Mouse (Mus musculus) stomach, embryonic 15.5 days (tissue): ENCODE measurements around the gene Gm49396. TPM values are rescaled to one million over a fixed set of nuclear protein-coding genes. Genes with fewer than 3 reads are reported as not detected.

Source experiments
- ATAC-seq: fragments of 200-750 bp; cut with Nextera tagmentation; 2 replicates; pipeline ENCODE4 v1.8.0; 2017; ENCODE audit warnings: low read depth, moderate number of reproducible peaks, moderate TSS enrichment; ENCODE audit not compliant: insufficient read depth, low FRiP score
- H3K27ac ChIP-seq: fragments of 300-500 bp; sonication (generic); 2 replicates; pipeline ENCODE4 v1.5.1; 2015; ENCODE audit warnings: mild to moderate bottlenecking, inconsistent platforms
- H3K27me3 ChIP-seq: fragments of 300-500 bp; sonication (generic); replicated peaks from 2 replicates; pipeline ENCODE4 v1.6.1; 2015; ENCODE audit warnings: inconsistent platforms
- H3K36me3 ChIP-seq: fragments of 300-500 bp; sonication (generic); 2 replicates; pipeline ENCODE4 v1.6.1; 2015; ENCODE audit warnings: inconsistent platforms
- H3K4me1 ChIP-seq: fragments of 300-500 bp; sonication (generic); 2 replicates; pipeline ENCODE4 v1.6.1; 2015; ENCODE audit warnings: inconsistent platforms
- H3K4me2 ChIP-seq: fragments of 300-500 bp; sonication (generic); 2 replicates; pipeline ENCODE4 v1.6.1; 2015; ENCODE audit warnings: mild to moderate bottlenecking, inconsistent platforms
- H3K4me3 ChIP-seq: fragments of 300-500 bp; sonication (generic); replicated peaks from 2 replicates; pipeline ENCODE4 v1.5.1; 2015; ENCODE audit warnings: inconsistent platforms
- H3K9ac ChIP-seq: fragments of 300-500 bp; sonication (generic); 2 replicates; pipeline ENCODE4 v1.6.1; 2015; ENCODE audit warnings: inconsistent platforms
- H3K9me3 ChIP-seq: fragments of 300-500 bp; sonication (generic); 2 replicates; pipeline ENCODE4 v1.6.1; 2016; ENCODE audit warnings: inconsistent platforms
- WGBS: fragments of 180-500 bp; shearing (Covaris S2); methylation state at CpG from one replicate; pipeline ENCODE4 v1.1.7; 2015; 5-methylcytosine and 5-hydroxymethylcytosine counted together
- polyA plus RNA-seq: library from polyadenylated mRNA; unstranded; fragments of >200 nt; fragmentation: Nextera tagmentation; extraction: Ambion mirVana; gene quantifications from 2 replicates; pipeline ENCODE4 v1.2.1, GENCODE M21; 2015

Gm49396 gene
- polyA plus RNA-seq, result 11.1 and 11.5 TPM in 2 replicates

DNA sequence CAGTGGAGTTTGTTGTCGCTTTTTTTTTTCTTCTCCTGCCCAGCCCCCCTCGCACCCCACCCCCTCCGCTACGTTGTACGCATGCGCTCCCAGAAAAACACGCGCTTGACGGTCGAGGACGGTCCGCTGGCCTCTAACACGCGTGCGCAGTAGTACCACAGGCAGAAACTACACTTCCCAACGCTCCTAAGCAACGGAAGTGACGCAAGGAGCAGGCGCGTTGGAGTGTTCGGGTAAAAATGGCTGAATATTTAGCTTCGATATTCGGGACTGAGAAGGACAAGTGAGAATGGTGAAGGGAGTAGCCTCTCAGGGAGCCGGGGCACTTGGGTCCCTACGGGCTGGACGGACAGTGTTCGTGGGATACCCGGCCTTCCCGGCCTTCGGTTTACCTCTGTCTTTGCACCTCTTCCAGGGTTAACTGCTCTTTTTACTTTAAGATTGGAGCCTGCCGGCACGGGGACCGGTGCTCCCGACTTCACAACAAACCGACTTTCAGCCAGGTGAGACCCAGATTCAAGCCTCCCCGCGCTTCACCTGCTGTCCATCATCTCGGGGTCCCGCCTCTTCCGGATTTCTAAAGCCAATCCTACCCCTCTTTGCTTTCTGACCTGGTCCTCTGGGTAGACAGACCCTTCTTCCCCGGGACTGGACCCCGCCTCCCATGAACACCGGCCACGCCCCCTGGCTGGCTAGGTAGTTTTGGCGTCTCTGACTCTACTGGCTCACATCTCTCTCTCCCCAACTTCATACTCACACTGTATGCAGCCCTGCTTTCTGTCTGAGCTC is at the start of gene Gm49396, which contains the start of the genes U2af1l4 and Psenen:
Gene Gm49396, plus strand, starts transcription at position 228 of the 789 bp plus-strand sequence.
Gene U2af1l4, plus strand, starts transcription at position 185 of the 789 bp plus-strand sequence.
Gene Psenen, minus strand, starts transcription at position 511 of the 789 bp plus-strand sequence.
- peak within 1 kb of the TSS; percentile 60 for H3K9ac ChIP-seq
- H3K4me3 ChIP-seq, result peak within 1 kb of the TSS; percentile 88
- no peaks in the 10 kb centered on the region for H3K27me3 ChIP-seq
- peak within 1 kb of the TSS; percentile 70 for H3K4me2 ChIP-seq
- H3K4me1 ChIP-seq, result peaks cover 12% of the 10 kb centered on the region; the same call in 1 of the 2 replicates
- H3K9me3 ChIP-seq, result no peaks in the 10 kb centered on the region
- peak; percentile 87 for ATAC-seq
- peak within 1 kb of the TSS; percentile 99 for H3K27ac ChIP-seq
- H3K36me3 ChIP-seq, result peaks cover 9% of the 10 kb centered on the region
- WGBS, result under 1% methylated on average over 45 of the region's 45 CpGs

DNA sequence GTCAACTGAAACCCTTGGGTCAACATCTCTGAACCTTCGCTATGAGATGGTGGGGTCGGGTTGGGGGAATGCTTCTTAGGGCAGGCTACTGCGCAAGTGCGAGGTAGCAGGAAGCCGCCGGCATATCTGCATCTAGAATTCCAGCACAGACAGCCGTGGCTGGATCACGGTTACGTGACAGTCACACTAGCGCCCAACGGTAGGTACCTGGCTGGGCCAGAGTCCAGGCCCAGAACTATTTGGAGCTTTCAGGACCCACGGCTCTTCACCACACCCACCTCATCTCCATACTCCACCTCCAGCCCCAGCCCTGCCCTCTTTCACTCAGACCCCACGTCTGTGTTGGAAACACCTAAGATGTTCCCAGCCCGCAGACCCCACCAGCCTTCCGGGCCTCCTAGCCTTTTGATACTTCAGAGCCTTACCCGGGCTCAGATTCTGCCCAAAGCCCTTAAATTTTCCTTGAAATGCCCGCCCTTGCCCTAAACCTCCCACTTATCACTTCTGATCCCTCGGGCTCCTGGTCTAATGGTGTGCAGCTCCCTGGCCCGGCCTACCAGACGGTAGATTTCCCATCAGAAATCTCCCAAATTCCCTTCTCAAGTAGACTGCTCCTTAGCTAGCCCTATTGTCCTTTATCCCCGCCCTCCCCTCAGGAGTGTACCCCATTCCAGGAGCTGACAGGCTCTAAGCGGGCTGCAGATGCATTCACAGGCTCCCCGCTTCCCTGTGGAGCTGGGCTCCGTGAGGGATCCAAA is 48.0 kb upstream of the Gm49396 start:
- Histone ChIP-seq H3K27ac (no peak overlapping the region), H3K36me3 (no peaks in the 10 kb centered on the region), H3K4me1 (no peaks in the 10 kb centered on the region), H3K27me3 (no peaks in the 10 kb centered on the region), H3K9me3 (no peaks in the 10 kb centered on the region), H3K4me2 (no peak overlapping the region), H3K4me3 (no peak overlapping the region), H3K9ac (no peak overlapping the region)
- ATAC-seq, result no peak
- 56% methylated on average over 24 of the region's 24 CpGs for WGBS

DNA sequence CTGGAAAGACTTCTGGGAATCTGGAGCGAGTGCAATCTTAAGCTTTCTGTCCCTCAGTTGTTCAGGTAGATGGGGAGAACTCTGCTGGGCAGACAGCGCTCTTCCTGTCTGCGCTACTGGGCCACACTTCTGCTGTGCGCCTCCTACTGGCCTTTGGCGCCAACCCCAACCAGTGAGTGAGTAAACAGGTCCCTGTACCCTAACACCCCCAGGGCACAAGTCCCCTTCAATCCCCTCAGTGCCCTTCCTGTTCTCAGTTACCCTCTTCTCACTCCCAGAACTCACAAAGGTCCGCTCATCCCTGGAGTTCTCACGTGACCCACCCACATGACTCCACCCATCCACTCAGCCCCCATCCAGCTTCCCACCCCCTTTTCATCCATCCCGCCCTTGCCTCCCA is 44.8 kb upstream of the Gm49396 start:
- H3K9ac ChIP-seq, result no peak overlapping the region
- H3K36me3 ChIP-seq, result 0 out of 2 replicates have a peak, but pooled peaks cover under 1% of the 10 kb centered on the region
- H3K4me3 ChIP-seq, result no peak overlapping the region
- no peak overlapping the region for H3K4me2 ChIP-seq
- ATAC-seq, result no peak
- no peaks in the 10 kb centered on the region for H3K9me3 ChIP-seq
- no peak overlapping the region for H3K27ac ChIP-seq
- no peaks in the 10 kb centered on the region for H3K27me3 ChIP-seq
- H3K4me1 ChIP-seq, result no peaks in the 10 kb centered on the region
- 34% methylated on average over 8 of the region's 8 CpGs for WGBS

DNA sequence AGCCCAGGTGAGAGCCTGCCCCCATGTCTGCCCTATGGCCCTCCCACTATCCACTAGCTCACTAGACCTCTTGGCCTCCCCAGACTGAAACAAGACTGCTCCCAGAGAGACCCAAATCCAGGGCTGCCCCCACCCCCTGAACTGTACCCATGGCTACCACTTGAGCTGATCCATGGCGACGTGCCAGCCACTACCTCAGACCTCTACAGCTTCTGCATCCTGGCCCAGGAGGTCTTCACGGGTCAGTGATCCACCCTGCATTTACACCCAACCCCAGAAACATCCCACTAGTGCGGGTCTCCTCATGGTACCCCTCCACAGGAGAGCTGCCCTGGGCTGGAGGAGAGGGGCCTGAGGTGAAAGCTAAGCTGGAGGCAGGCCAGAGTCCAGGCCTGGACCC is 42.7 kb upstream of the Gm49396 start:
- WGBS, result 81% methylated on average over 4 of the region's 4 CpGs
- no peak overlapping the region for H3K9ac ChIP-seq
- no peaks in the 10 kb centered on the region for H3K4me1 ChIP-seq
- H3K4me3 ChIP-seq, result no peak overlapping the region
- H3K36me3 ChIP-seq, result peaks cover 15% of the 10 kb centered on the region; the same call in 1 of the 2 replicates
- no peak overlapping the region for H3K4me2 ChIP-seq
- no peaks in the 10 kb centered on the region for H3K27me3 ChIP-seq
- ATAC-seq, result no peak
- H3K9me3 ChIP-seq, result no peaks in the 10 kb centered on the region
- H3K27ac ChIP-seq, result no peak overlapping the region

DNA sequence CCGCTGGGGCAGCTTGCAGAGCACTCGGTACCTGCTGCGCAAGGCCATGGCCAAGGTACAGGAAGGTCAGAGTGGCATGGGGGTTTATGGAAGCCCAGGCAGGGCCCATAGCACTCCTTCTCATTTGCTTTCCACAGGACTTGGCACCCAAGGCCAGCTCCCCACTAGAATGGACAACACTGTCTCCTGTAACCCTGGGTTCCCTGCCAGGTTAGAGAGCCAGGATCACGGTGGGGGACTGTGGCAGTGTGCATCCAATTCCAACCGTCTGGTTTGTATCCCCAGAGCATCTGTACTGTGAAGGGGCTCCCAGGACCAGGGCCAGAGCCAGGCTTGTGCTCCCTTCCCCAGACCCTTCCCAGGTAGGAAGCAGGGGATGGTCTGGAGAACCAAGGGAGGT is 42.3 kb upstream of the Gm49396 start:
- H3K4me1 ChIP-seq, result 0 out of 2 replicates have a peak, but pooled peaks cover 1% of the 10 kb centered on the region
- H3K4me3 ChIP-seq, result no peak overlapping the region
- H3K9ac ChIP-seq, result no peak overlapping the region
- H3K27ac ChIP-seq, result no peak overlapping the region
- peaks cover 15% of the 10 kb centered on the region; the same call in 1 of the 2 replicates for H3K36me3 ChIP-seq
- H3K9me3 ChIP-seq, result no peaks in the 10 kb centered on the region
- 69% methylated on average over 5 of the region's 5 CpGs for WGBS
- H3K4me2 ChIP-seq, result no peak overlapping the region
- H3K27me3 ChIP-seq, result no peaks in the 10 kb centered on the region
- ATAC-seq, result no peak

DNA sequence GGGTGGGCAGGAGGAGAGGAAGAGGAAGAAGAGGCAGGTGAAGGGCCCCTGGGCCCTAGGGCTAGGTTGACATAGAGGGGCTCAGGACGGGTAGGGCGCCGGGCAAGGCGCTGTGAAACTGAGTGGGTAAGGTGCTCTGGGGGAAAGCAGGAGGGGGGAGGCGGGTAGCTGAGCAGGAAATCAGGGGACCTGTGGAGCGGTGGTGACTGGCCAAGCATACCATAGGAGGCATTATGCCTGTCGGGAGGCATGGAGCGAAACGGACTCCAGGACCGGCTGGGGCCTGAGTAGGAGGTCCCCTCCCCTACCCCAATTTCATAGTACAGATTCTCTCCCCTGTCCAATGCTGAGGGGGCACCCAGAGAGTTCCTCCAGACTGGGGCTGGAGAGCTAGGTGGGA is 40.3 kb upstream of the Gm49396 start:
- peaks cover 14% of the 10 kb centered on the region; the same call in 1 of the 2 replicates for H3K4me1 ChIP-seq
- H3K36me3 ChIP-seq, result peaks cover 19% of the 10 kb centered on the region
- ATAC-seq, result no peak
- H3K4me3 ChIP-seq, result no peak overlapping the region
- H3K9me3 ChIP-seq, result no peaks in the 10 kb centered on the region
- H3K4me2 ChIP-seq, result no peak overlapping the region
- 92% methylated on average over 10 of the region's 10 CpGs for WGBS
- no peak overlapping the region for H3K9ac ChIP-seq
- no peak overlapping the region for H3K27ac ChIP-seq
- no peaks in the 10 kb centered on the region for H3K27me3 ChIP-seq

DNA sequence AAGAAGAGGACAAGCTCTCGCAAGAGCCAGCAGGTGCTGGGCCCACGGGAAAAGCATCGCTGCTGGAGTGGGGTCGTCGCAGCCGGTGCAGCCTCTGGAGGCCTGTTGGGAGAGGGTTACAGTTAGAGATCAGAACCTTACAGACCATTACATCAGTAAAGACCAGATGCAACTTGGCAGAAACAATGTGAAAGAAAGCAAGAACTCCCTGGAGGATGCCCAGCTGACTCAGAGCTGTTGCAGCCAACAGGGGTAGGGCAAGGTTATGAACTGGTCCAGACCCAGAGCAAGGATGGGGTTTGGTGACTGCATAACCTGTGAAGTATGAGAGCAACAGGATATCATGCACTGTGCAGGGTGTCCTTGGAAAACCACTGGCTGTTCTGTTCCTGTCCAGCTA is 38.7 kb upstream of the Gm49396 start:
- Histone ChIP-seq H3K27me3 (no peaks in the 10 kb centered on the region), H3K9ac (no peak overlapping the region), H3K4me1 (peaks cover 14% of the 10 kb centered on the region; the same call in 1 of the 2 replicates), H3K36me3 (peaks cover 34% of the 10 kb centered on the region), H3K27ac (no peak overlapping the region), H3K9me3 (no peaks in the 10 kb centered on the region), H3K4me2 (no peak overlapping the region), H3K4me3 (no peak overlapping the region)
- no peak for ATAC-seq
- WGBS, result 86% methylated on average over 6 of the region's 6 CpGs

DNA sequence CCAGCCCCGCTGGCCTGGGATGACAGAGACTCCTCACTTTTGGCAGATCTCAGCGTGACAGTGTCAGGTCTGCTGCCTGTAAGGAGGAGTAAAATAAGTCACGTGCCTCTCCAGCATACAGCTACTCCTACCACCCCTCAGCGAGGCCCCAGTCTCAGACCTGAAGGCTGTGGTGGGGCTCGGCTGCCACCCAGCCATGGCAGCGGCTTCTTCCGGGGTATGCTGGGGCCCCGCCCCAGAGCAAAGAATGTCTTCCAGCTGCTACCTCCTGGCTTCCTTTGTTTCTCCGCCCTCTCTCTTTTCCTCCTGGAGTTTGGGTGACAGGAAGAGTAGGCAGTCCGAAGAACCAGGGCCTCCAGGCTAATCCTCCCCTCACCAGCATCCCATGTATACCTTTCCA is 37.2 kb upstream of the Gm49396 start:
- WGBS, result 30% methylated on average over 10 of the region's 10 CpGs
- ATAC-seq, result no peak
- Histone ChIP-seq H3K4me2 (peak overlapping the region; percentile 37), H3K27ac (peak overlapping the region; percentile 26; the same call in 1 of the 2 replicates), H3K4me1 (peaks cover 14% of the 10 kb centered on the region; the same call in 1 of the 2 replicates), H3K36me3 (peaks cover 45% of the 10 kb centered on the region), H3K9me3 (no peaks in the 10 kb centered on the region), H3K27me3 (no peaks in the 10 kb centered on the region), H3K4me3 (no peak overlapping the region; the same call in 1 of the 2 replicates), H3K9ac (no peak overlapping the region)

DNA sequence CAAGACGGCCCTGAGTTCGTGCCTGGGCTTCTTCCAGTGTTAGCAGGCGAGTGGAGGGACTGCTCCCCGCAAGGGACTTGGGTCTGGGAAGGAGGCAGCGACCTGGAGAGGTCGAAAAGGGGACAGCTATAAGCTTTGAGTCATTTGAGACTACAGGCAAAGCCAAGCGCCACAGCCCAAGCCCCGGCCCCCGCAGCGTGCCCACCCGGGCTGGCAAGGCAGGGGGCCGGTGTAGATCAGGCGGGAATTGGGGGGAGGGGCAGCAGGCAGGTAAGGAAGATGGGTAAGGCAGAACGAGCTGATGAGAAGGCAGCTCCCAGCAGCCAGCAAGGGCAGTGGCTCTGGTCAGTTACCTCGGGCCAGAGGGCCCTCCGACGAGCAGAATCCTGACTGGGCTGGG is 36.7 kb upstream of the Gm49396 start:
- Histone ChIP-seq H3K27ac (peak overlapping the region; percentile 26; the same call in 1 of the 2 replicates), H3K9me3 (no peaks in the 10 kb centered on the region), H3K4me2 (peak overlapping the region; percentile 37), H3K4me1 (peaks cover 16% of the 10 kb centered on the region; the same call in 1 of the 2 replicates), H3K4me3 (no peak overlapping the region; the same call in 1 of the 2 replicates), H3K27me3 (no peaks in the 10 kb centered on the region), H3K36me3 (peaks cover 48% of the 10 kb centered on the region), H3K9ac (no peak overlapping the region)
- ATAC-seq, result no peak
- WGBS, result 32% methylated on average over 17 of the region's 17 CpGs

DNA sequence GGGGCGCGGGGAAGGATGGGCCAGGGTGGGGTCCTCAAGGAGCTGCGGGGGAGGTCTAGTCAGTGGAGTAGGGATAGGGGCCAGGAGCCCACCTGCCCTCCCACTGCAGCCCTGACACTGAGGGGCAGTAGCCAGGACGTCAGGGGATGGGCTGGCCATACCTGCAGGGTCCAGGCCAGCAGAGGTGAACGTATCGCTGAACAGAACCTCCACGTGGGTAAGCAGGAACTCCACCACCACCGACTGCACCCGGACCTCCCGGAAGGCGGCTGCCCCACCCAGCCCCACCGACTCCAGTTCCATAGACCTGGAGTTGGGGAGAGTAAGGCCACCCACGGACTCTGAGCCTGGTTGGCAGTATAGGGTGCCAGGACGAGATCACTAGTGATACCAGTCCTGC is 36.2 kb upstream of the Gm49396 start:
- Histone ChIP-seq H3K27me3 (no peaks in the 10 kb centered on the region), H3K4me3 (no peak overlapping the region), H3K4me2 (no peak overlapping the region), H3K9ac (no peak overlapping the region), H3K4me1 (peaks cover 19% of the 10 kb centered on the region; the same call in 1 of the 2 replicates), H3K9me3 (no peaks in the 10 kb centered on the region), H3K36me3 (peaks cover 52% of the 10 kb centered on the region), H3K27ac (no peak overlapping the region)
- 68% methylated on average over 14 of the region's 14 CpGs for WGBS
- ATAC-seq, result no peak

DNA sequence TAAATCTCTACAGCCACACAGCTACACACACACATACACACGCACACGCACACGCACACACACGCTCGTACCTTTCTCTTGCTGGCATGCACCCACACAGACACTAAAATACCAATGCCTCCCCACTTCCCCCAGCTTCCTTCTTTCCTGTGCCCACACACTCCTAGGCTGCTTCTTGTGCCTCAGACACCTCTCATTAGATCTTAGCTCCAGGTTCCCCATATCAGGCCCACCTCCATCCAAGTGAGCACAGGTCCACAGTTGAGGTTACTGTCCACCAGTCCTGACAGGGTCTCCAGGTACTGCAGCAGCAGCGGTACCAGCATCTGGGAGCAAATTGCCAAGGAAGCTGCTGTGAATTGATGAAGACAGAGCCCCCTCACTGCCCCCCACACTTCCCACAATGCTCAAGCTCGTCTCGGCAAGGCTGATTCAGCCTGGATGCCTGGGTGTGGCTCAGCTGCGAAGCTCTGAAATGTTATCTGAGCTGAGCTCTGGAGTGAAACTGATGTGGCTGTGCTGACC is 31.8 kb upstream of the Gm49396 start:
- Histone ChIP-seq H3K36me3 (peaks cover 40% of the 10 kb centered on the region), H3K27me3 (no peaks in the 10 kb centered on the region), H3K4me3 (no peak overlapping the region), H3K4me1 (peaks cover 22% of the 10 kb centered on the region; the same call in 1 of the 2 replicates), H3K4me2 (no peak overlapping the region), H3K27ac (no peak overlapping the region), H3K9me3 (no peaks in the 10 kb centered on the region), H3K9ac (no peak overlapping the region)
- 73% methylated on average over 9 of the region's 9 CpGs for WGBS
- ATAC-seq, result no peak
